Mouse (Mus musculus) hindlimb bud, embryonic 11.5 days (tissue): ENCODE results near the gene Dnajb8.

Experiments
- DNase-seq: peaks from one replicate; pipeline ENCODE4 v3.0.0-alpha.2; 2012; ENCODE audit warnings: low read depth, low spot score; ENCODE audit errors: extremely low spot score

Gene Dnajb8

GRCm38 (mm10) chr6:88278141-88278540 lies 56.1 kb downstream of the Dnajb8 start:
- DNase-seq, result no peak

- no peak for DNase-seq
These were observed 68.2 kb downstream of the Dnajb8 start for GRCm38 (mm10) chr6:88290129-88290766.

GRCm38 (mm10) chr6:88292274-88292909 lies 70.3 kb downstream of the Dnajb8 start:
- DNase-seq, result no peak

- no peak for DNase-seq
These were observed 77.4 kb downstream of the Dnajb8 start for GRCm38 (mm10) chr6:88299491-88299890.

GRCm38 (mm10) chr6:88301234-88301633 lies 79.2 kb downstream of the Dnajb8 start:
- no peak for DNase-seq
